Mouse (Mus musculus): ENCODE measurements around the gene Arhgap24.

- no peak for TF ChIP-seq NANOG (IDR thresholded peaks at IDR 0.05; ENCODE audit: borderline replicate concordance, low read length)
- no peak for TF ChIP-seq CTCF (conservative IDR thresholded peaks at IDR 0.05; ENCODE audit: low read length)
- no peak for TF ChIP-seq POU5F1 (IDR thresholded peaks at IDR 0.05; ENCODE audit: borderline replicate concordance, low read length)
These were observed 320.3 kb downstream of the Arhgap24 start for GRCm38 (mm10) chr5:102801469-102801868.

Data from E14TG2a.4 (cell line).